12 mouse cellular contexts compared by ENCODE assay signal in the genomic region with DNA sequence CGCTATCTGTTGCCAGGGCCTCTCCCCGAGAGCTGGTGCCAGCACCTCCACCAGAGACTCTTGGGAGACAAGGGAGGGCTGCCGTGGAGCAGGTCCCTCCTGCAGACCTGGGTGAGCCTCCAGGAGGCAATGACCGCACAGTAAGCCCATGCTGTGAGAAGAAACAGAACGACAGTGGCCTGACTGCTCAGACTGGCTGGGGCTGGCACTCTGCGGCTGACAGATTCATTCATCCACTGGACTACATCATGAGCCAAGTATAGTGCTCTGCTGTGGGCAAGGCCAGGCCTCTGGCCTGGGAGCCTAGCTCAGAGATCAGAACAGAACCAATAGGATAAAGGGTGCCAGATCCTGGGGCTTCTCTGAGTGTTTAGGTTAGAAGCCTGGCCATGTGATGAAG. TPM values are rescaled to one million over a fixed set of nuclear protein-coding genes. Genes with fewer than 3 reads are reported as not detected.
A peak's percentile ranks its signal among the peaks of the same experiment; 100 is the strongest.
DNase-seq lines count a peak whose midpoint lies in the region; ATAC-seq lines count a peak whose summit lies in the region.
"Had no signal": no experiment of that assay in that cellular context is flagged by ENCODE, and none has a peak within 500 bp of the region (broad histone marks: within the 10 kb centered on the region; RNA-seq: fewer than 3 reads in every experiment).

No protein-coding gene starts in this region.

- H3K36me3 ChIP-seq in heart, embryonic 14.5 days (ENCODE audit: control insufficient read depth, insufficient read depth, low read length): peaks cover 16% of the 10 kb centered on the region
- peaks cover 20% of the 10 kb centered on the region for H3K36me3 ChIP-seq in midbrain, embryonic 13.5 days
- H3K36me3 ChIP-seq in midbrain, embryonic 11.5 days (ENCODE audit: control insufficient read depth, insufficient read depth, low read length): peaks cover 2% of the 10 kb centered on the region; the same call in 1 of the 2 replicates
- H3K36me3 ChIP-seq in limb, embryonic 10.5 days: peaks cover 26% of the 10 kb centered on the region

- 45% methylated on average over 6 of the region's 6 CpGs for WGBS in heart, embryonic 14.5 days
- 87% methylated on average over 6 of the region's 6 CpGs for WGBS in midbrain, embryonic 13.5 days
- 77% methylated on average over 6 of the region's 6 CpGs for WGBS in midbrain, embryonic 11.5 days
- 81% methylated on average over 6 of the region's 6 CpGs for WGBS in limb, embryonic 10.5 days

- peaks cover 4 to 20% of the 10 kb centered on the region in 2 experiments for H3K4me1 ChIP-seq in heart, embryonic 14.5 days (ENCODE audit: control insufficient read depth in 2 of 2, insufficient read depth in 2 of 2, low read length in 2 of 2)
- peaks cover 10% of the 10 kb centered on the region for H3K4me1 ChIP-seq in midbrain, embryonic 13.5 days (replicated peaks)
- H3K4me1 ChIP-seq in midbrain, embryonic 11.5 days (ENCODE audit: control insufficient read depth, insufficient read depth, low read length): peaks cover 6% of the 10 kb centered on the region
- H3K4me1 ChIP-seq in limb, embryonic 10.5 days: peaks cover 30% of the 10 kb centered on the region

- H3K9me3 ChIP-seq in heart, embryonic 14.5 days (ENCODE audit: control insufficient read depth, low read length): no peaks in the 10 kb centered on the region
- no peaks in the 10 kb centered on the region for H3K9me3 ChIP-seq in midbrain, embryonic 13.5 days
- no peaks in the 10 kb centered on the region for H3K9me3 ChIP-seq in midbrain, embryonic 11.5 days (ENCODE audit: control insufficient read depth, low read length)
- no peaks in the 10 kb centered on the region for H3K9me3 ChIP-seq in limb, embryonic 10.5 days (replicated peaks)
- H3K9me3 ChIP-seq: embryonic facial prominence, embryonic 15.5 days had no signal

- DNase-seq in heart, adult 8-10 months (ENCODE audit: low spot score): no peak
- no peak for DNase-seq in midbrain, embryonic 11.5 days (ENCODE audit: low spot score, missing footprints)
- DNase-seq in limb, embryonic 10.5 days (ENCODE audit: low spot score): no peak
- no peak for DNase-seq in retina, embryonic 14.5 days (ENCODE audit: low spot score)
- DNase-seq: kidney, adult 8-10 months; lung, adult 18-20 months; midbrain, embryonic 14.5 days; right cerebral cortex, postnatal 14 days had no signal

- H3K4me3 ChIP-seq in heart, embryonic 14.5 days (ENCODE audit: control insufficient read depth in 1 of 2, insufficient read depth in 1 of 2, low read depth in 1 of 2, low read length in 2 of 2): no peak overlapping the region
- no peak overlapping the region for H3K4me3 ChIP-seq in midbrain, embryonic 13.5 days (replicated peaks)
- H3K4me3 ChIP-seq in midbrain, embryonic 11.5 days (ENCODE audit: low read depth, low read length): no peak overlapping the region
- H3K4me3 ChIP-seq in limb, embryonic 10.5 days: no peak overlapping the region
- H3K4me3 ChIP-seq: embryonic facial prominence, embryonic 15.5 days had no signal

- H3K27me3 ChIP-seq in heart, embryonic 14.5 days (ENCODE audit: control insufficient read depth, insufficient read depth, low read length): no peaks in the 10 kb centered on the region
- H3K27me3 ChIP-seq in midbrain, embryonic 13.5 days: no peaks in the 10 kb centered on the region
- no peaks in the 10 kb centered on the region for H3K27me3 ChIP-seq in midbrain, embryonic 11.5 days (ENCODE audit: control insufficient read depth, insufficient read depth, low read length)
- H3K27me3 ChIP-seq in limb, embryonic 10.5 days (ENCODE audit: low read depth, poor library complexity, severe bottlenecking): no peaks in the 10 kb centered on the region; the same call in 1 of the 2 replicates
- H3K27me3 ChIP-seq: embryonic facial prominence, embryonic 15.5 days had no signal

- H3K9ac ChIP-seq in heart, embryonic 14.5 days (ENCODE audit: low read length): 0 out of 2 replicates have a peak overlapping the region, but pooled peaks have one; percentile 21
- H3K9ac ChIP-seq in midbrain, embryonic 13.5 days (replicated peaks): 0 out of 2 replicates have a peak overlapping the region, but pooled peaks have one; percentile 14
- H3K9ac ChIP-seq in midbrain, embryonic 11.5 days (ENCODE audit: low read length): no peak overlapping the region
- H3K9ac ChIP-seq: embryonic facial prominence, embryonic 15.5 days had no signal

- no peak for ATAC-seq in heart, embryonic 14.5 days (ENCODE audit: insufficient number of reproducible peaks, insufficient read depth, low FRiP score, low read depth)
- no peak for ATAC-seq in midbrain, embryonic 13.5 days
- no peak for ATAC-seq in midbrain, embryonic 11.5 days (ENCODE audit: low FRiP score)
- ATAC-seq in CD4-positive, CD25-positive, alpha-beta regulatory T cell, adult 4 months: no peak

- no peak overlapping the region for H3K4me2 ChIP-seq in heart, embryonic 14.5 days (ENCODE audit: low read length)
- H3K4me2 ChIP-seq in midbrain, embryonic 13.5 days (replicated peaks): no peak overlapping the region
- H3K4me2 ChIP-seq in midbrain, embryonic 11.5 days: no peak overlapping the region
- H3K4me2 ChIP-seq: embryonic facial prominence, embryonic 15.5 days had no signal

- H3K27ac ChIP-seq in heart, embryonic 14.5 days (replicated peaks in 1 of 2; ENCODE audit: control insufficient read depth in 1 of 2, insufficient read depth in 1 of 2, low read depth in 2 of 2, low read length in 2 of 2): peak overlapping the region in 1 of 2 experiments; percentile 33; a peak in 1 of 4 replicates
- no peak overlapping the region for H3K27ac ChIP-seq in midbrain, embryonic 13.5 days
- no peak overlapping the region for H3K27ac ChIP-seq in midbrain, embryonic 11.5 days (ENCODE audit: low read depth, low read length)
- H3K27ac ChIP-seq in limb, embryonic 10.5 days: 0 out of 2 replicates have a peak overlapping the region, but pooled peaks have one; percentile 7

RNA-seq across cellular contexts. Expression of gene Cdc42bpg, which starts 2.4 kb away (rescaled TPM):
- 0.43 and 0.78 TPM in 2 replicates for polyA plus RNA-seq in heart, embryonic 14.5 days (2014; fragmentation: Nextera tagmentation; extraction: Ambion mirVana)
- total RNA-seq in heart, adult 8-10 months (2022): 10 to 100 TPM; 14.7 to 17.1 (median 15.4) TPM
- 0.39 and 0.46 TPM in 2 replicates for polyA plus RNA-seq in midbrain, embryonic 13.5 days (2015; fragmentation: Nextera tagmentation; extraction: Ambion mirVana)
- polyA plus RNA-seq in midbrain, embryonic 11.5 days (2014; fragmentation: Nextera tagmentation; extraction: Ambion mirVana): 0.23 and 0.42 TPM in 2 replicates
- 0.15 and 0.38 TPM in 2 replicates for polyA plus RNA-seq in limb, embryonic 10.5 days (2016; fragmentation: Nextera tagmentation; extraction: Ambion mirVana)
- polyA plus RNA-seq in CD4-positive, CD25-positive, alpha-beta regulatory T cell, adult 4 months (2017; shearing (Covaris generic)): under 1 TPM; 0.07 to 0.13 TPM

RNA-seq across cellular contexts. Expression of gene Ehd1, which starts 27.3 kb away (rescaled TPM):
- 51.7 and 60.0 TPM in 2 replicates for polyA plus RNA-seq in heart, embryonic 14.5 days (2014; fragmentation: Nextera tagmentation; extraction: Ambion mirVana)
- 10 to 100 TPM; 88.7 to 99.1 (median 92.3) TPM for total RNA-seq in heart, adult 8-10 months (2022)
- 89.7 and 93.8 TPM in 2 replicates for polyA plus RNA-seq in midbrain, embryonic 13.5 days (2015; fragmentation: Nextera tagmentation; extraction: Ambion mirVana)
- polyA plus RNA-seq in midbrain, embryonic 11.5 days (2014; fragmentation: Nextera tagmentation; extraction: Ambion mirVana): 64.1 and 68.2 TPM in 2 replicates
- polyA plus RNA-seq in limb, embryonic 10.5 days (2016; fragmentation: Nextera tagmentation; extraction: Ambion mirVana): 72.5 and 74.9 TPM in 2 replicates
- polyA plus RNA-seq in CD4-positive, CD25-positive, alpha-beta regulatory T cell, adult 4 months (2017; shearing (Covaris generic)): 10 to 100 TPM in 1 of 2 experiments, 1 to 10 TPM in 1; 6.4 to 22.8 TPM

RNA-seq across cellular contexts. Expression of gene Men1, which starts 30.9 kb away (rescaled TPM):
- polyA plus RNA-seq in heart, embryonic 14.5 days (2014; fragmentation: Nextera tagmentation; extraction: Ambion mirVana): 23.3 and 24.1 TPM in 2 replicates
- 10 to 100 TPM in 3 of 4 experiments, 1 to 10 TPM in 1; 10.0 to 16.0 (median 12.3) TPM for total RNA-seq in heart, adult 8-10 months (2022)
- polyA plus RNA-seq in midbrain, embryonic 13.5 days (2015; fragmentation: Nextera tagmentation; extraction: Ambion mirVana): 74.4 and 81.1 TPM in 2 replicates
- polyA plus RNA-seq in midbrain, embryonic 11.5 days (2014; fragmentation: Nextera tagmentation; extraction: Ambion mirVana): 51.2 and 54.7 TPM in 2 replicates
- 118 and 120 TPM in 2 replicates for polyA plus RNA-seq in limb, embryonic 10.5 days (2016; fragmentation: Nextera tagmentation; extraction: Ambion mirVana)
- 10 to 100 TPM; 16.9 to 32.1 TPM for polyA plus RNA-seq in CD4-positive, CD25-positive, alpha-beta regulatory T cell, adult 4 months (2017; shearing (Covaris generic))

RNA-seq across cellular contexts. Expression of gene Map4k2, which starts 37.1 kb away (rescaled TPM):
- polyA plus RNA-seq in heart, embryonic 14.5 days (2014; fragmentation: Nextera tagmentation; extraction: Ambion mirVana): 9.0 and 13.0 TPM in 2 replicates
- 10 to 100 TPM; 33.4 to 44.4 (median 34.7) TPM for total RNA-seq in heart, adult 8-10 months (2022)
- polyA plus RNA-seq in midbrain, embryonic 13.5 days (2015; fragmentation: Nextera tagmentation; extraction: Ambion mirVana): 13.6 and 17.1 TPM in 2 replicates
- 6.2 and 8.6 TPM in 2 replicates for polyA plus RNA-seq in midbrain, embryonic 11.5 days (2014; fragmentation: Nextera tagmentation; extraction: Ambion mirVana)
- 10.4 and 15.2 TPM in 2 replicates for polyA plus RNA-seq in limb, embryonic 10.5 days (2016; fragmentation: Nextera tagmentation; extraction: Ambion mirVana)
- polyA plus RNA-seq in CD4-positive, CD25-positive, alpha-beta regulatory T cell, adult 4 months (2017; shearing (Covaris generic)): 100 to 1,000 TPM in 1 of 2 experiments, 10 to 100 TPM in 1; 77.5 to 135 TPM

RNA-seq across cellular contexts. Expression of gene Sf1, which starts 59.7 kb away (rescaled TPM):
- polyA plus RNA-seq in heart, embryonic 14.5 days (2014; fragmentation: Nextera tagmentation; extraction: Ambion mirVana): 86.9 and 93.1 TPM in 2 replicates
- total RNA-seq in heart, adult 8-10 months (2022): 100 to 1,000 TPM in 1 of 4 experiments, 10 to 100 TPM in 3; 84.3 to 103 (median 91.3) TPM
- 120 and 128 TPM in 2 replicates for polyA plus RNA-seq in midbrain, embryonic 13.5 days (2015; fragmentation: Nextera tagmentation; extraction: Ambion mirVana)
- 186 and 215 TPM in 2 replicates for polyA plus RNA-seq in midbrain, embryonic 11.5 days (2014; fragmentation: Nextera tagmentation; extraction: Ambion mirVana)
- 193 and 206 TPM in 2 replicates for polyA plus RNA-seq in limb, embryonic 10.5 days (2016; fragmentation: Nextera tagmentation; extraction: Ambion mirVana)
- polyA plus RNA-seq in CD4-positive, CD25-positive, alpha-beta regulatory T cell, adult 4 months (2017; shearing (Covaris generic)): 10 to 100 TPM; 55.3 to 56.7 TPM
